Mouse (Mus musculus): Measurements from ENCODE around the gene Kazald1.

GRCm38 (mm10) chr19:45078971-45079764 is 4.1 kb downstream of the Kazald1 start:
- TF ChIP-seq POLR2A (IDR thresholded peaks at IDR 0.05; ENCODE audit: borderline replicate concordance, extremely low read depth, insufficient read depth, insufficient read length, poor library complexity, severe bottlenecking) = no peak
- TF ChIP-seq CTCF (IDR thresholded peaks at IDR 0.05; ENCODE audit: borderline replicate concordance, extremely low read depth, insufficient read depth, insufficient read length) = peak; percentile 49; the same call in 1 of the 2 replicates

Measured in brain, embryonic 14.5 days (tissue).